Comparison of ENCODE assay signal across 9 mouse cellular contexts in genomic region chr4:72049638-72050454, GRCm38 (mm10).
A peak's percentile ranks its signal among the peaks of the same experiment; 100 is the strongest.
DNase-seq lines count a peak whose midpoint lies in the region; ATAC-seq lines count a peak whose summit lies in the region.
"Had no signal": no experiment of that assay in that cellular context is flagged by ENCODE, and none has a peak within 500 bp of the region (broad histone marks: within the 10 kb centered on the region; RNA-seq: fewer than 3 reads in every experiment).

No protein-coding gene starts in this region.

- no peak overlapping the region for H3K4me2 ChIP-seq in hindbrain, embryonic 12.5 days (replicated peaks)
- peak overlapping the region; percentile 17 for H3K4me2 ChIP-seq in midbrain, embryonic 12.5 days (replicated peaks)
- H3K4me2 ChIP-seq: embryonic facial prominence, embryonic 13.5 days had no signal

- ATAC-seq in hindbrain, embryonic 12.5 days (ENCODE audit: low FRiP score) = peak; percentile 88
- ATAC-seq in midbrain, embryonic 12.5 days (ENCODE audit: low FRiP score, low read depth) = peak; percentile 95
- ATAC-seq in monocyte, adult 5-6 weeks (replicated peaks; ENCODE audit: insufficient number of reproducible peaks, low FRiP score, low TSS enrichment, poor library complexity, severe bottlenecking) = no peak

- no peak overlapping the region for H3K9ac ChIP-seq in hindbrain, embryonic 12.5 days
- H3K9ac ChIP-seq in midbrain, embryonic 12.5 days (replicated peaks) = no peak overlapping the region
- H3K9ac ChIP-seq: embryonic facial prominence, embryonic 13.5 days had no signal

- WGBS in hindbrain, embryonic 12.5 days = 10% methylated on average over 6 of the region's 6 CpGs
- 5% methylated on average over 6 of the region's 6 CpGs for WGBS in midbrain, embryonic 12.5 days

- H3K27ac ChIP-seq in hindbrain, embryonic 12.5 days = no peak overlapping the region
- H3K27ac ChIP-seq in midbrain, embryonic 12.5 days (replicated peaks) = no peak overlapping the region
- H3K27ac ChIP-seq: embryonic facial prominence, embryonic 13.5 days had no signal

- peak; percentile 17 for DNase-seq in adipocyte (ENCODE audit: low spot score)
- DNase-seq in embryo, embryonic 10.5 days (ENCODE audit: low spot score) = peak; percentile 84
- DNase-seq in cerebellum, postnatal 25 days = no peak
- DNase-seq in heart, adult 9 months (ENCODE audit: low spot score in 2 of 2) = no peak

- peaks cover 44% of the 10 kb centered on the region for H3K27me3 ChIP-seq in hindbrain, embryonic 12.5 days
- peaks cover 45% of the 10 kb centered on the region for H3K27me3 ChIP-seq in midbrain, embryonic 12.5 days

- H3K9me3 ChIP-seq in hindbrain, embryonic 12.5 days (replicated peaks) = no peaks in the 10 kb centered on the region
- no peaks in the 10 kb centered on the region for H3K9me3 ChIP-seq in midbrain, embryonic 12.5 days

- H3K36me3 ChIP-seq in hindbrain, embryonic 12.5 days = no peaks in the 10 kb centered on the region
- no peaks in the 10 kb centered on the region for H3K36me3 ChIP-seq in midbrain, embryonic 12.5 days
- H3K36me3 ChIP-seq: embryonic facial prominence, embryonic 13.5 days had no signal

- H3K4me1 ChIP-seq in hindbrain, embryonic 12.5 days = peaks cover 8% of the 10 kb centered on the region
- peaks cover 11% of the 10 kb centered on the region; the same call in 1 of the 2 replicates for H3K4me1 ChIP-seq in midbrain, embryonic 12.5 days
- H3K4me1 ChIP-seq: embryonic facial prominence, embryonic 13.5 days had no signal

- no peak overlapping the region for H3K4me3 ChIP-seq in hindbrain, embryonic 12.5 days
- H3K4me3 ChIP-seq in midbrain, embryonic 12.5 days = no peak overlapping the region
- H3K4me3 ChIP-seq: embryonic facial prominence, embryonic 13.5 days; myocyte had no signal

Comparison
In these comparisons a context has a peak if more than half of its experiments do, and no peak if none do; other contexts are left out.
1. DNase-seq: peak in adipocyte (single experiment) and embryo, embryonic 10.5 days (single experiment); none in cerebellum, postnatal 25 days (0 of 2) and heart, adult 9 months (0 of 2).